Mouse (Mus musculus): Measurements from ENCODE around the gene Arhgef7.
A peak's percentile ranks its signal among the peaks of the same experiment; 100 is the strongest.

Arhgef7 gene

GRCm38 (mm10) chr8:11727273-11727650, 259 bp upstream of the Arhgef7 start:
- DNase-seq: no peak

GRCm38 (mm10) chr8:11728482-11729295, 1.2 kb downstream of the Arhgef7 start:
- no peak for DNase-seq

GRCm38 (mm10) chr8:11730271-11730940, 2.9 kb downstream of the Arhgef7 start:
- no peak for DNase-seq

- DNase-seq: no peak
Measured at GRCm38 (mm10) chr8:11735672-11736235, 8.2 kb downstream of the Arhgef7 start.

GRCm38 (mm10) chr8:11737096-11737495, 9.6 kb downstream of the Arhgef7 start:
- DNase-seq: no peak

- DNase-seq: no peak
Measured at GRCm38 (mm10) chr8:11739082-11739481, 11.6 kb downstream of the Arhgef7 start.

- no peak for DNase-seq
Measured at GRCm38 (mm10) chr8:11740857-11741256, 13.3 kb downstream of the Arhgef7 start.

- no peak for DNase-seq
Measured at GRCm38 (mm10) chr8:11743580-11743979, 16.1 kb downstream of the Arhgef7 start.

GRCm38 (mm10) chr8:11746850-11747600, 19.5 kb downstream of the Arhgef7 start:
- DNase-seq: peak; percentile 95

- peak; percentile 92 for DNase-seq
Measured at GRCm38 (mm10) chr8:11749472-11749871, 22.0 kb downstream of the Arhgef7 start.

- DNase-seq: no peak
Measured at GRCm38 (mm10) chr8:11752338-11752737, 24.8 kb downstream of the Arhgef7 start.

GRCm38 (mm10) chr8:11753155-11753941, 25.8 kb downstream of the Arhgef7 start:
- DNase-seq: no peak

- DNase-seq: no peak
Measured at GRCm38 (mm10) chr8:11754723-11755122, 27.2 kb downstream of the Arhgef7 start.

GRCm38 (mm10) chr8:11755873-11756272, 28.4 kb downstream of the Arhgef7 start:
- no peak for DNase-seq

- DNase-seq: peak; percentile 99
Measured at GRCm38 (mm10) chr8:11757568-11758481, 30.3 kb downstream of the Arhgef7 start.

GRCm38 (mm10) chr8:11758482-11759281, 31.2 kb downstream of the Arhgef7 start:
- DNase-seq: peak; percentile 92

GRCm38 (mm10) chr8:11761551-11761950, 34.0 kb downstream of the Arhgef7 start:
- DNase-seq: no peak

- no peak for DNase-seq
Measured at GRCm38 (mm10) chr8:11762048-11762447, 34.5 kb downstream of the Arhgef7 start.

- peak; percentile 90 for DNase-seq
Measured at GRCm38 (mm10) chr8:11762821-11763220, 35.3 kb downstream of the Arhgef7 start.

GRCm38 (mm10) chr8:11767213-11767840, 39.8 kb downstream of the Arhgef7 start:
- no peak for DNase-seq
